Mouse (Mus musculus): Measurements from ENCODE around the gene 4930451I11Rik. TPM values are rescaled to one million over a fixed set of nuclear protein-coding genes. Genes with fewer than 3 reads are reported as not detected.

The 4930451I11Rik gene
- polyA plus RNA-seq (2012; ENCODE audit: low replicate concordance): not detected in 2 replicates

GRCm38 (mm10) chr7:126831539-126831938 is at the start of gene 4930451I11Rik:
4930451I11Rik (minus strand) TSS chr7:126831639.

DNA sequence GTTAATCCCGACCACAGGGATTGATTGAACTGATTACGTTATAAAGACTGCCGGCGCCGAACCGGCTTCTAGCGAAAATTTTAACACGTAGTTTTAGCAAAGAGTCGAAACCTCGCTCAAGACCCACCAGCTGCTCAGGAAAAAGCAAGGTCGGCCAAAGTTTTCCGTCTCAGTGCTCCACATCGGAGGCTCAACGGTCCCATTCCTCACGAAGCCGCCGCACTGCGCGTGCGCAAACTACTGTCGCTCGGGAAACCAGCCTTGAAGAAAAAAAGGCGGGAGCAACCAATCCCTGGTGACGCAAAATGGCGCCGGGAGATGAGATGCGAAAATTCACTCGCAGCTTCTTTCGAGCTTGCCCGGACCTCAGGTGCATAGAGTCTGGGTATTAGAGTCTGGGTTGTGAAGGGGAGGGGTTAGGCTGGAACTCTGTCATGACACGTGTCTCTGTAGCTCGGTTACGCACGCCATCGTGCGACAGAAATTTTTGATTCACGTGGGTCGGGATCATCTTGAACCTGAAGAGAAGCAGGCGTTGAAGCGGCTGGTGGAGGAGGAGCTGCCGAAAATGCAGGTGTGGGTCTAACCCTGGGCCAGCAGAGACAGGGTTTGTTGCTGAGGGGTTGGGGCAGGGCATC is 30.8 kb upstream of the 4930451I11Rik start, which contains the start of gene Ino80e:
Gene Ino80e, minus strand, starts transcription at position 231 of the 638 bp plus-strand sequence.

GRCm38 (mm10) chr7:126861429-126862130 is 30.1 kb upstream of the 4930451I11Rik start, which contains the start of gene Hirip3:
Hirip3 (plus strand) TSS chr7:126861972.

GRCm38 (mm10) chr7:126847116-126847420 is 15.6 kb upstream of the 4930451I11Rik start, which contains the start of gene Doc2a:
Doc2a (plus strand) TSS chr7:126847416.

DNA sequence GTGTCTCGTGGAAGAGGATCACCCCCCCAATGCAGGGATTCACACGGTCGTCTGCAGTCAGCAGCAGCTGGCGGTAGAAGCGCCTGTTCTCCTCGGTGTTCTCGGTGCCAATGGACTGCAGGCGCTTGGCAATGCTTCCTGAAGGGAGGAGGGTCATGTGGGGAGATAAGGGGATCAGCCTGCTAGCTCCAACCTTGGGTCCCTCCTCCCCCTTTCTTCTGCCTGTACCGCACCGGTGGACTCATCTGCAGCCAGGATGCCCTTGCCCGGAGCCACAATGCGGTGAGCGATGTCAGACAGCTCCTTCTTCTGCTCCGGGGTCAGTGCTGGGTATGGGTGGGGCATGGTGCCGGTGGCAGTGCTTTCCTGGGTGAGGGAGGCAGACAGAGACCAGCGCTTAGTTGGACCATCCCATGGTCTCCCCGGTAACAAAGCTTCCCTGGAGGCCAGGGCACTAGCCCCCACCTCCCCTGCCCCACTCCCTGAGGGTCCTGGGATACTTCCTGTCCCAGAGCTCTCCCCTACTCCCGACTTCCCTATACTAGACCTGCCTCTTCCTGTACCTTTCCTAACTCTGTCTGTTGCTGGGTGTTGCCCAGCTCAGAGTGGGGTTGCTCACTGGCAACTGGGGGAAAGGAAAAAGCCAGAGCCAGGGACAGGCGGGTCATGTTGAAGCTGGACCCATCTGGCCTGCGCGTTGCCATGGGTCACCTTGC is 33.9 kb downstream of the 4930451I11Rik start, which contains the start of gene Fam57b:
Gene Fam57b, plus strand, starts transcription at position 258 of the 716 bp plus-strand sequence.

DNA sequence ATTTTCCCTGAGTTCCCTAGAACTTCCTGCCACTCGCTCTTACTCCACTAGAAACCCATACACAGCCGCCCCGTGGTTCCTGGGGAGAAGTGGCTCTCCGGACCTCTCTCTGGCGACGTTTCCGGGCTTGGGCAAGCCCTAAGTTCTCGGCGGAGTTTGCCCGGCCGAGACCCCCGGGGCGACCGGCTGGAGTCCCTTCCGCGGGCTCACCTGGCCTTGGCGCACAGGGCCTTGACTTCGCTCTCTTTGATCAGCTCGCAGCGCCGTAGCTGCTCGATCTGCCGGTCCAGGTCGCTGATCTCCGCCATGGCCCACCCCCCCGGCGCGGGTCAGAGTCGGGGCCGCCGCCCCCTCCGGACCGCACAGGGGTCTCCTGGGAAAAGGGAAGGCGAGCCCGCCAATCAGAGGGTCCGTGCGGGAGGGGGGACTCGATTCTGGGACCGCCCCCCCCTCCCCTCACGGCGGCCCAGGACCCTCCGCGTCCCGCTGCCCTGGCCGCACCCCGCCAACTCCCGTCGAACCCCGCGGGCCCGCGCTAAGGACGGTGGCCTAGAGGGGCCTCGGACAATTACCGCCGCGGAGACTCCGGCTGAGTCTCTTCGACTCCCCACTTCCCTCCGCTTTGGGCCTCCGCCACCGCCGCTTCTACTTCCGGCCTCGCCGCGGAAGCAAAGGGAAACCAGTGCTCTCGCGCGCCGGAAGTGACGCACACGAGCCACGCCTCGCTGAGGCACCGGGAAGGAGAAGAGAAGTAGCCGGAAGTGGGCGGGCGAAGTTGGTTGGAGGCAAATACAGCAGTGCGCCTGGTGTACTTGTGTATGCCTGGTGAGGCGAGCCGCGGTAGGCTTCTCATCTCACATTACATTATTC is 39.4 kb downstream of the 4930451I11Rik start, which contains the start of gene Ppp4c:
Gene Ppp4c, minus strand, starts transcription at position 646 of the 870 bp plus-strand sequence.

DNA sequence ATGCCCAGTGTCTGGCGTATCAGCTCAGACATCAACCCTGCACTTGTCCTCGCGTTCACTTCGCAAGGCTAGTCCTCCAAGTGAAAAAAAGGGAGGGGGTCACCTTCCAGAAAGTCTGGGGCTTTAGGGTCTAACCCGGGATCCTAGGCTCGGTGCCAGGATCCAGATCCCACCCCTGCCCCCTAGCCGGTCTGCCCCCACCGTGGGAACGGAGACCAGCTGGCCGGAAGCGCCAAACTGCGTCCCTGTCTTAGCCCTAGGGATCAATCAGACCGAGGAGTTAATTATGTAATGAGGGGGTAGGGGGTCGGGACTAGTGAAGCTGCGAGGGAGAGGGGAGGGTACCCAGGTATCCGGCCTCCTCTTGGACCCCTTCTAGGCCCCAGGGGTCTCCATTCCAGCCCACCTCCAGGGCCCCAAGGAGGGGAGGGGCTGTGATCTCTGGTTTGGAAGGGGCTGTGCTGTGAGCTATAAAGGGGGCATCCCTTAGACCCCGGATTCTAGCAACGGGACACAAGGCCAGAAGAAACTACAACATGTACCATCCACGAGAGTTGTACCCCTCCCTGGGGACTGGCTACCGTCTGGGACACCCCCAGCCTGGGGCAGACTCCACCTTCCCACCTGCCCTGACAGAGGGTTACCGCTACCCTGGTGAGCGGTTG is 50.3 kb downstream of the 4930451I11Rik start, which contains the start of gene Tbx6:
Gene Tbx6, plus strand, starts transcription at position 513 of the 665 bp plus-strand sequence.

Other genes starting within 250 kb of the 4930451I11Rik start
- gene Apobr, start 246.7 kb downstream of the 4930451I11Rik start, polyA plus RNA-seq (2012; ENCODE audit: low replicate concordance): 69.9 and 145 TPM in 2 replicates
- 26.8 and 44.7 TPM in 2 replicates for gene Cln3, start 245.8 kb downstream of the 4930451I11Rik start, polyA plus RNA-seq (2012; ENCODE audit: low replicate concordance)
- gene Il27, start 236.7 kb downstream of the 4930451I11Rik start, polyA plus RNA-seq (2012; ENCODE audit: low replicate concordance): 1.3 TPM in 2 replicates
- gene Nupr1, start 200.8 kb downstream of the 4930451I11Rik start, polyA plus RNA-seq (2012; ENCODE audit: low replicate concordance): 4.9 and 6.8 TPM in 2 replicates
- gene Sgf29, start 182.3 kb downstream of the 4930451I11Rik start, polyA plus RNA-seq (2012; ENCODE audit: low replicate concordance): 27.1 and 73.0 TPM in 2 replicates
- 0.25 and 2.0 TPM in 2 replicates for gene Sult1a1, start 155.2 kb downstream of the 4930451I11Rik start, polyA plus RNA-seq (2012; ENCODE audit: low replicate concordance)
- 85.0 and 156 TPM in 2 replicates for gene Bola2, start 136.2 kb downstream of the 4930451I11Rik start, polyA plus RNA-seq (2012; ENCODE audit: low replicate concordance)
- 3.1 and 7.3 TPM in 2 replicates for gene Slx1b, start 135.9 kb downstream of the 4930451I11Rik start, polyA plus RNA-seq (2012; ENCODE audit: low replicate concordance)
- gene Coro1a, start 123.9 kb downstream of the 4930451I11Rik start, polyA plus RNA-seq (2012; ENCODE audit: low replicate concordance): 2,019 and 2,208 TPM in 2 replicates
- 116 and 131 TPM in 2 replicates for gene Mapk3, start 72.0 kb downstream of the 4930451I11Rik start, polyA plus RNA-seq (2012; ENCODE audit: low replicate concordance)
- 2.9 and 4.6 TPM in 2 replicates for gene Gdpd3, start 65.3 kb downstream of the 4930451I11Rik start, polyA plus RNA-seq (2012; ENCODE audit: low replicate concordance)
- gene Ypel3, start 54.7 kb downstream of the 4930451I11Rik start, polyA plus RNA-seq (2012; ENCODE audit: low replicate concordance): 614 and 1,558 TPM in 2 replicates
- gene Tbx6, start 50.2 kb downstream of the 4930451I11Rik start, polyA plus RNA-seq (2012; ENCODE audit: low replicate concordance): 20.6 and 32.8 TPM in 2 replicates
- 144 and 186 TPM in 2 replicates for gene Ppp4c, start 39.1 kb downstream of the 4930451I11Rik start, polyA plus RNA-seq (2012; ENCODE audit: low replicate concordance)
- 0.18 TPM in 1 of 2 replicates, not detected in the other for gene Fam57b, start 34.0 kb downstream of the 4930451I11Rik start, polyA plus RNA-seq (2012; ENCODE audit: low replicate concordance)
- gene Doc2a, start 15.8 kb upstream of the 4930451I11Rik start, polyA plus RNA-seq (2012; ENCODE audit: low replicate concordance): not detected in 2 replicates
- 46.3 and 48.6 TPM in 2 replicates for gene Hirip3, start 30.3 kb upstream of the 4930451I11Rik start, polyA plus RNA-seq (2012; ENCODE audit: low replicate concordance)
- gene Ino80e, start 30.7 kb upstream of the 4930451I11Rik start, polyA plus RNA-seq (2012; ENCODE audit: low replicate concordance): 411 and 521 TPM in 2 replicates
- gene Taok2, start 53.1 kb upstream of the 4930451I11Rik start, polyA plus RNA-seq (2012; ENCODE audit: low replicate concordance): 190 and 438 TPM in 2 replicates
- gene Tmem219, start 91.3 kb upstream of the 4930451I11Rik start, polyA plus RNA-seq (2012; ENCODE audit: low replicate concordance): 94.2 and 130 TPM in 2 replicates
- gene Kctd13, start 97.2 kb upstream of the 4930451I11Rik start, polyA plus RNA-seq (2012; ENCODE audit: low replicate concordance): 30.5 and 84.4 TPM in 2 replicates
- gene Asphd1, start 117.9 kb upstream of the 4930451I11Rik start, polyA plus RNA-seq (2012; ENCODE audit: low replicate concordance): not detected in 2 replicates
- gene Sez6l2, start 118.9 kb upstream of the 4930451I11Rik start, polyA plus RNA-seq (2012; ENCODE audit: low replicate concordance): 2.3 and 3.7 TPM in 2 replicates
- 122 and 191 TPM in 2 replicates for gene Cdipt, start 144.3 kb upstream of the 4930451I11Rik start, polyA plus RNA-seq (2012; ENCODE audit: low replicate concordance)
- gene Cdiptos, start 144.5 kb upstream of the 4930451I11Rik start, polyA plus RNA-seq (2012; ENCODE audit: low replicate concordance): 0.29 and 0.57 TPM in 2 replicates
- gene Mvp, start 183.0 kb upstream of the 4930451I11Rik start, polyA plus RNA-seq (2012; ENCODE audit: low replicate concordance): 41.4 and 44.2 TPM in 2 replicates
- 2.3 and 8.3 TPM in 2 replicates for gene Pagr1b, start 184.8 kb upstream of the 4930451I11Rik start, polyA plus RNA-seq (2012; ENCODE audit: low replicate concordance)
- 4.2 and 54.7 TPM in 2 replicates for gene Pagr1a, start 185.7 kb upstream of the 4930451I11Rik start, polyA plus RNA-seq (2012; ENCODE audit: low replicate concordance)
- gene Gm42742, start 189.5 kb upstream of the 4930451I11Rik start, polyA plus RNA-seq (2012; ENCODE audit: low replicate concordance): 120 and 325 TPM in 2 replicates
- gene Prrt2, start 189.6 kb upstream of the 4930451I11Rik start, polyA plus RNA-seq (2012; ENCODE audit: low replicate concordance): 1.7 and 5.9 TPM in 2 replicates
- 317 and 823 TPM in 2 replicates for gene Maz, start 195.4 kb upstream of the 4930451I11Rik start, polyA plus RNA-seq (2012; ENCODE audit: low replicate concordance)
- gene Kif22, start 210.8 kb upstream of the 4930451I11Rik start, polyA plus RNA-seq (2012; ENCODE audit: low replicate concordance): 2.6 and 9.1 TPM in 2 replicates

Data from hematopoietic multipotent progenitor cell, adult 10-12 weeks (in vitro differentiated cells).